Mouse (Mus musculus): ENCODE results near the gene P2rx1. TPM values are rescaled to one million over a fixed set of nuclear protein-coding genes. Genes with fewer than 3 reads are reported as not detected.

P2rx1 gene
- total and polyA plus RNA-seq, 2 experiments from 2014 or later = 0.16 to 0.55 TPM

GRCm38 (mm10) chr11:73006377-73006776 lies 7.5 kb downstream of the P2rx1 start:
- TF ChIP-seq CTCF (IDR thresholded peaks at IDR 0.05) = peak; percentile 86
- H3K27me3 ChIP-seq (ENCODE audit: insufficient read depth, low read length) = no peaks in the 10 kb centered on the region; the same call in 1 of the 2 replicates
- no peak for ATAC-seq (ENCODE audit: low FRiP score)
- peak; percentile 79 for DNase-seq (ENCODE audit: low spot score)
- H3K4me1 ChIP-seq (ENCODE audit: insufficient read depth, low read length) = no peaks in the 10 kb centered on the region
- no peak overlapping the region for H3K4me3 ChIP-seq (ENCODE audit: low read depth, low read length)
- no peaks in the 10 kb centered on the region for H3K9me3 ChIP-seq (ENCODE audit: low read length)
- no peak overlapping the region for H3K27ac ChIP-seq (ENCODE audit: low read depth, low read length)
- H3K9ac ChIP-seq (replicated peaks; ENCODE audit: low read length, poor library complexity, severe bottlenecking) = no peak overlapping the region
- 2% methylated on average over 2 of the region's 2 CpGs for WGBS
- H3K36me3 ChIP-seq (ENCODE audit: insufficient read depth, low read length) = no peaks in the 10 kb centered on the region
- no peak overlapping the region for H3K4me2 ChIP-seq (ENCODE audit: low read depth, low read length, poor library complexity, severe bottlenecking)

- no peaks in the 10 kb centered on the region; the same call in 1 of the 2 replicates for H3K27me3 ChIP-seq (ENCODE audit: insufficient read depth, low read length)
- no peaks in the 10 kb centered on the region for H3K36me3 ChIP-seq (ENCODE audit: insufficient read depth, low read length)
- 80% methylated on average over 3 of the region's 3 CpGs for WGBS
- TF ChIP-seq CTCF (IDR thresholded peaks at IDR 0.05) = no peak
- no peak overlapping the region for H3K4me3 ChIP-seq (ENCODE audit: low read depth, low read length)
- H3K4me2 ChIP-seq (ENCODE audit: low read depth, low read length, poor library complexity, severe bottlenecking) = no peak overlapping the region
- DNase-seq (ENCODE audit: low spot score) (no peak), ATAC-seq (ENCODE audit: low FRiP score) (no peak)
- H3K27ac ChIP-seq (ENCODE audit: low read depth, low read length) = no peak overlapping the region
- no peak overlapping the region for H3K9ac ChIP-seq (replicated peaks; ENCODE audit: low read length, poor library complexity, severe bottlenecking)
- no peaks in the 10 kb centered on the region for H3K4me1 ChIP-seq (ENCODE audit: insufficient read depth, low read length)
- no peaks in the 10 kb centered on the region for H3K9me3 ChIP-seq (ENCODE audit: low read length)
Observed at GRCm38 (mm10) chr11:73007113-73007512, 8.2 kb downstream of the P2rx1 start.

- Histone ChIP-seq H3K36me3 (ENCODE audit: insufficient read depth, low read length) (no peaks in the 10 kb centered on the region), H3K27me3 (ENCODE audit: insufficient read depth, low read length) (no peaks in the 10 kb centered on the region; the same call in 1 of the 2 replicates), H3K9me3 (ENCODE audit: low read length) (no peaks in the 10 kb centered on the region), H3K4me2 (ENCODE audit: low read depth, low read length, poor library complexity, severe bottlenecking) (no peak overlapping the region), H3K9ac (replicated peaks; ENCODE audit: low read length, poor library complexity, severe bottlenecking) (no peak overlapping the region), H3K4me1 (ENCODE audit: insufficient read depth, low read length) (no peaks in the 10 kb centered on the region), H3K4me3 (ENCODE audit: low read depth, low read length) (no peak overlapping the region), H3K27ac (ENCODE audit: low read depth, low read length) (no peak overlapping the region)
- ATAC-seq (ENCODE audit: low FRiP score) (no peak), DNase-seq (ENCODE audit: low spot score) (peak; percentile 47)
- TF ChIP-seq CTCF (IDR thresholded peaks at IDR 0.05) = peak; percentile 77
- WGBS = 62% methylated on average over 11 of the region's 11 CpGs
Observed at GRCm38 (mm10) chr11:73007698-73008481, 9.0 kb downstream of the P2rx1 start.

GRCm38 (mm10) chr11:73008826-73009225 lies 9.9 kb downstream of the P2rx1 start:
- Histone ChIP-seq H3K36me3 (ENCODE audit: insufficient read depth, low read length) (no peaks in the 10 kb centered on the region), H3K9ac (replicated peaks; ENCODE audit: low read length, poor library complexity, severe bottlenecking) (no peak overlapping the region), H3K4me3 (ENCODE audit: low read depth, low read length) (no peak overlapping the region), H3K27me3 (ENCODE audit: insufficient read depth, low read length) (no peaks in the 10 kb centered on the region; the same call in 1 of the 2 replicates), H3K4me2 (ENCODE audit: low read depth, low read length, poor library complexity, severe bottlenecking) (no peak overlapping the region), H3K9me3 (ENCODE audit: low read length) (no peaks in the 10 kb centered on the region), H3K4me1 (ENCODE audit: insufficient read depth, low read length) (no peaks in the 10 kb centered on the region), H3K27ac (ENCODE audit: low read depth, low read length) (no peak overlapping the region)
- no peak for TF ChIP-seq CTCF (IDR thresholded peaks at IDR 0.05)
- WGBS = 78% methylated on average over 2 of the region's 2 CpGs
- ATAC-seq (ENCODE audit: low FRiP score) = no peak
- DNase-seq (ENCODE audit: low spot score) = no peak

- no peak for TF ChIP-seq CTCF (IDR thresholded peaks at IDR 0.05)
- H3K4me3 ChIP-seq (ENCODE audit: low read depth, low read length) = no peak overlapping the region
- ATAC-seq (ENCODE audit: low FRiP score) (no peak), DNase-seq (ENCODE audit: low spot score) (no peak)
- H3K9me3 ChIP-seq (ENCODE audit: low read length) = no peaks in the 10 kb centered on the region
- H3K27ac ChIP-seq (ENCODE audit: low read depth, low read length) = no peak overlapping the region
- H3K4me1 ChIP-seq (ENCODE audit: insufficient read depth, low read length) = no peaks in the 10 kb centered on the region
- H3K36me3 ChIP-seq (ENCODE audit: insufficient read depth, low read length) = no peaks in the 10 kb centered on the region
- 54% methylated on average over 13 of the region's 13 CpGs for WGBS
- 0 out of 2 replicates have a peak overlapping the region, but pooled peaks have one; percentile 13 for H3K9ac ChIP-seq (replicated peaks; ENCODE audit: low read length, poor library complexity, severe bottlenecking)
- H3K27me3 ChIP-seq (ENCODE audit: insufficient read depth, low read length) = no peaks in the 10 kb centered on the region; the same call in 1 of the 2 replicates
- H3K4me2 ChIP-seq (ENCODE audit: low read depth, low read length, poor library complexity, severe bottlenecking) = no peak overlapping the region
Observed at GRCm38 (mm10) chr11:73009531-73010274, 10.8 kb downstream of the P2rx1 start.

- Histone ChIP-seq H3K4me3 (ENCODE audit: low read depth, low read length) (no peak overlapping the region), H3K9ac (replicated peaks; ENCODE audit: low read length, poor library complexity, severe bottlenecking) (no peak overlapping the region), H3K4me2 (ENCODE audit: low read depth, low read length, poor library complexity, severe bottlenecking) (no peak overlapping the region), H3K36me3 (ENCODE audit: insufficient read depth, low read length) (no peaks in the 10 kb centered on the region), H3K27ac (ENCODE audit: low read depth, low read length) (no peak overlapping the region), H3K27me3 (ENCODE audit: insufficient read depth, low read length) (no peaks in the 10 kb centered on the region; the same call in 1 of the 2 replicates), H3K9me3 (ENCODE audit: low read length) (no peaks in the 10 kb centered on the region), H3K4me1 (ENCODE audit: insufficient read depth, low read length) (no peaks in the 10 kb centered on the region)
- no peak for TF ChIP-seq CTCF (IDR thresholded peaks at IDR 0.05)
- DNase-seq (ENCODE audit: low spot score) (no peak), ATAC-seq (ENCODE audit: low FRiP score) (no peak)
- 80% methylated on average over 5 of the region's 5 CpGs for WGBS
Observed at GRCm38 (mm10) chr11:73013981-73014380, 15.1 kb downstream of the P2rx1 start.
